Mouse (Mus musculus): ENCODE results near the gene Gpx4.
A peak's percentile ranks its signal among the peaks of the same experiment; 100 is the strongest.
"Not testable (repeated sequence)": the region's sequence is repeated elsewhere in the genome, so short reads cannot be mapped to it uniquely, and the experiment has no call there.

Gpx4 gene

DNA sequence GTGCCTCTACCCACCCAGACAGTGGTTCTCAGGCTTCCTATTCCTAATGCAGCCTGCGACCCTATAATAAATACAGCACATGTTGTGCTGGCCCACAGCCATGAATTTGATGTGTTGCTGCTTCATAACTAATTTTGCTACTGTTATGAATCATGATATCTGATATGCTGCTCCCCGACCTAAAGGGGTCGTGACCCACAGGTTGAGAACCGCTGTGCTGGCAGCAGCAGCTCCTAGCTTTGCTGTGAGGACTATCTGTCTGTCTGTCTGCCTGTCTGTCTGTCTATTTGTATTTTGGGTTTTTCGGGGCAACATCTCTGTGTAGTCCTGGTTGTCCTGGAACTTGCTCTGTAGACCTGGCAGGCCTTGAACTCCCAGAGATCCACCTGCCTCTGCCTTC is 23.2 kb upstream of the Gpx4 start:
- no peak for DNase-seq (ENCODE audit: inconsistent ontology term)

DNA sequence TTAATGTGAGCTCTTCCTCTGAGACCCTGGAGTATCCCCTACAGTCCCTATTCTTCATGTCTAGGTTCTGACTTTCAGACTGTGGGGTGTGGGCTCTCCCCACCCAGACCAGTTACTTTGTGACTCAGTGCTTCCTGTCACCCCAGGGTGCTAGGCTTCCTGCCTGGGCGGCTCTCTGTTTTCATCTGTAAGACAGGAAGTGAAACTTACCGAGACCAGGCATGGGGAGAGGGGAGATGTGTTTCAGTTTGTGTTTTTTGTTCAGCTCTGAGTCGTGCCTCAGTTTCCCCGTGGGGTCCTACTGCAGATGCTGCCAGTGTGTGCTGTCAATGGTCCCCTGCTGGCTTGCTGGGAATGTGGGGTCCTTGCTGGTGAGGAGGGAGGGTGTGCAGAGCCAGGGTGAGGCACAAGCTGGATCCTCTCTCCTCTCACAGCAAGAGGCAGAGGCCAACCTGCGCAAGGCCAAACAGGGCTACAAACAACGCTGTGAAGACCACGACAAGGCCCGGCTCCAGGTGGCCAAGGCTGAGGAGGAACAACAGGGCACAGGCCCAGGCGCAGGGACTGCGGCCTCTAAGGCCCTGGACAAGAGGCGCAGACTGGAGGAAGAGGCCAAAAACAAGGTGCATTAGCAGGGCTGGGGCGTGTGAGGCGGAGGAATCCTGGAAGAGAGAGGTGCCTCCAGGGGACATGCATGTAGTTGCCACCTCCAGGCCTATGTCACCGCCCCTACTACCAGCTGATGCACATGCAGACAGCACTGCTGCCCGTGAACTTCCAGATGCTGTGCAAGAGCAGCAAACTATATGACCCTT is 22.5 kb upstream of the Gpx4 start:
- DNase-seq (ENCODE audit: inconsistent ontology term), result no peak

DNA sequence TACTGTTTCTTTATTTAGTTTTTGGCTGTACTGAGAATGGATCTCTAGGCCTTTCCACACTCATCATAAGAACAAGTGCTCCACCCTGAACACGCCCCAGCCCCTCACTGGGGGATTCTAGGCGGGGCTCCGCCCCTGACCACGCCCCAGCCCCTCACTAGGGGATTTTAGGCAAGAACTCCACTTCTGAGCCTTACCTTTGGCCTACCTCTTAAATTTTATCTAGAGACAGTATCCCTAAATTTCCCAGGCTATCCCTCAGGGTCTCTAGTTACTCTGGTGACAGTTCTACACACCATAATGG is 22.0 kb upstream of the Gpx4 start:
- DNase-seq (ENCODE audit: inconsistent ontology term), result no peak

DNA sequence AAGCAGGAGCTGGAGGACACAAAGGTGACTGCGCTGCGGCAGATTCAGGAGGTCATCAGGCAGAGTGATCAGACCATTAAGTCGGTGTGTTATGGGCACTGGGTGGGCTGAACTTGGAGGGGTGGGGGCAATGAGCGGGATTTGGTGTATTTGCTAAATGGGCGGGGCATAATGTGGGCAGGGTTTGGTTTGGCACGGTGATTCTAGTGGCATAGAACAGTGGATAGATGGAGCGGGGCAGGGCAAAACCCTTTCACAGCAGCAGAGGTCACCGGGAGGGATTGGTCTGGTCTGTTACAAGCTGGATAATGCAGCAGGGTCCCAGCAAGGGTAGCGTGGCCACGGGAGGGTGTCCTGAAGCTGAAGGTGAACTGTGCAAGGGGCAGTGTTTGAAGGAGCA is 21.5 kb upstream of the Gpx4 start:
- no peak for DNase-seq (ENCODE audit: inconsistent ontology term)

DNA sequence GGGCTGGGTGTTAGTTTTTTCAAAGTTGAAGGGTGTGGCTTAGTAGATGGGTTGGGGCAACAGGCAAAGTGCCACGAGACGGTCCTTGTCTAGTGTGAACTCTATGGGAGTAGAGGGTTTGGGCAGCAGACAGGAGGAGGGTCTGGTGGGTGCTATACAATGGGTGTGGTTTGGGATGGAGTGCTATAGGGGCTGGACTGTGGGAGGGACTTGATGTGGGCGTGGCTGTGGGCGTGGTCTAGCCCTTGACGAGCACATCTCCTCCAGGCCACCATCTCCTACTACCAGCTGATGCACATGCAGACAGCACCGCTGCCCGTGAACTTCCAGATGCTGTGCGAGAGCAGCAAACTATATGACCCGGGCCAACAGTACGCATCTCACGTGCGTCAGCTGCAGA is 21.1 kb upstream of the Gpx4 start:
- DNase-seq (ENCODE audit: inconsistent ontology term), result no peak

DNA sequence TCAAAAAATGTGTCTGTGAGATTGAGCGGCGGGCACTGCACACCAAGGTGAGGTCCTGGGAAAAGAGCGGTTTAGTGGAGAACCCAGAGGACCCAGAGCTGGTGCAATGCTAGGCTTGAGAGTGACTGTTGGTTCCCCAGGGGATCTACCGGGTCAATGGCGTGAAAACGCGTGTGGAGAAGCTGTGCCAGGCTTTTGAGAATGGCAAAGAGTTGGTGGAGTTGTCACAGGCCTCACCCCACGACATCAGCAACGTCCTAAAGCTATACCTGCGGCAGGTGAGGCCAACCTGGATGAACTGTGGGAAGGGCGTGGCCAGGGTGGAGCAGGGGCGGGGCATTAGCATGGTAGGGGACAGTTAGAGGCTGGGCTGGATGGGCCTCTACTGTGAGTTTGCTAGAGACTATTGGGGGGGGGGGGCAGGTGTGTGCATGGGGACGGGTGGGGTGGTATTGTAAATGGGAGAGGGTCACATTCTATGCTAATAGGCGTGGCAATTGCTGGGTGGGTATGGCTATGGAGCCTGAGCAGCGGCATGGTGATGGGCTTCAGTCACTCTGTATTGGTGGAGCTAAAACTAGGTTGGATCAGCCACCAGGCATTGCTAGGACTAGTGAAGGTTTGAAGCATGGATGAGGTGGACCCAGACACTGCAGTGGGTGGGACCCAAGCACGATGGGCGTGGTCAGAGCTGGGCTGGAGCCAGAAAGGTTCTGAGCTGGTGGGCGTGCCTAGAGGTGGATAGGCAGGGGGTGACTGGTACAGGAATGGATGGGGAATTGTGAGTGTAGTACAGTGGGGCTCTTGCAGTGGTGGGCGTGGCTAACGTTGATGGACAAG is 19.1 kb upstream of the Gpx4 start:
- DNase-seq (ENCODE audit: inconsistent ontology term), result no peak

DNA sequence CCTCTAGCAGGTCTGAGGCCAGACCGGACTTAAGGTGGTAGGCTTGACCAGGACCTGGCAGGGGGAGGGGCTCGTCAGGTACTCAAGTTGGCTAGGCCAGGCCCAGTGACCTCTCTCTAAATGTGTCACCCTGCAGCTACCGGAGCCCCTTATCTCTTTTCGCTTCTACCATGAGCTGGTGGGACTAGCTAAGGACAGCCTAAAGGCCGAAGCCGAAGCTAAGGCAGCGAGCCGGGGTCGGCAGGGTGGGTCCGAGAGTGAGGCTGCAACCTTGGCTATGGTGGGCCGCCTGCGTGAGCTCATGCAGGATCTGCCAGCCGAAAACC is 18.5 kb upstream of the Gpx4 start:
- DNase-seq (ENCODE audit: inconsistent ontology term), result no peak

DNA sequence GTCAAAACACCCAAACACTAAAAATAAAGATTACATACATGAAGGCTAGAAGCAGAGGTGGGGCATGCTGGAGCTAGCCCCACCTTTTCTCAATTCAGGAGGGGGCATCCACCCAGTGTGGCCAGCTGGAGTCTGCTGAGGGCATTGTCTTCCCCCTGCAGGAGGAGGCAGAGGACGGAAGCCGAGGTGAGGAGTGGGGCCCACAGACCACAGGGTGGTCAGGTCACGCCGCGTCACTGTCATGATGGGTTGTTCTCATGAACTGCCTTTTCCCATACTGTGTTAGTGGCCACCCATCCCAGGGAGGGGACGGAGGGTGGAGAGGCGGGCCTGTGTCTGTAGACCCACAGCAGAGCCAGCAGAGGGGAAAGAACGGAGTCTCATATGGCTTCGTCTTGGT is 16.8 kb upstream of the Gpx4 start:
- no peak for DNase-seq (ENCODE audit: inconsistent ontology term)

DNA sequence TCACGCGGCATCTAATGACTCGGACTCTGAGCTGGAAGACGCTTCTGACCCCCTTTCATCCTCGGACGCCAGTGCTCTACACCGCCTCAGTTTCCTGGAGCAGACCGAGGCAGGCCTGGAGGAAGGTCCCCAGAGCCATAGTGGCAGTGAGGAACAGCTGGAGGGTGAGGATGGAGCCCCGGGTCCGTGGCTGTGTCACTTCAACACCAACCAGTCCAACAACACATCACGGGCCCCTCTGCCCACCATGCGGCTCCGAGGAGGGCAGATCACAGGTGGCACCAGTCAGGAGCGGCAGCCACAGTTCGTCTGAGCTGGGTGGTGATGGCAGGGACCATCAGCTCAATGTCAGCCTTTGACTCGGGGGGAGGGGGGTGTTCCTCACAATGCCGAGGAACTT is 16.2 kb upstream of the Gpx4 start:
- DNase-seq (ENCODE audit: inconsistent ontology term), result no peak

DNA sequence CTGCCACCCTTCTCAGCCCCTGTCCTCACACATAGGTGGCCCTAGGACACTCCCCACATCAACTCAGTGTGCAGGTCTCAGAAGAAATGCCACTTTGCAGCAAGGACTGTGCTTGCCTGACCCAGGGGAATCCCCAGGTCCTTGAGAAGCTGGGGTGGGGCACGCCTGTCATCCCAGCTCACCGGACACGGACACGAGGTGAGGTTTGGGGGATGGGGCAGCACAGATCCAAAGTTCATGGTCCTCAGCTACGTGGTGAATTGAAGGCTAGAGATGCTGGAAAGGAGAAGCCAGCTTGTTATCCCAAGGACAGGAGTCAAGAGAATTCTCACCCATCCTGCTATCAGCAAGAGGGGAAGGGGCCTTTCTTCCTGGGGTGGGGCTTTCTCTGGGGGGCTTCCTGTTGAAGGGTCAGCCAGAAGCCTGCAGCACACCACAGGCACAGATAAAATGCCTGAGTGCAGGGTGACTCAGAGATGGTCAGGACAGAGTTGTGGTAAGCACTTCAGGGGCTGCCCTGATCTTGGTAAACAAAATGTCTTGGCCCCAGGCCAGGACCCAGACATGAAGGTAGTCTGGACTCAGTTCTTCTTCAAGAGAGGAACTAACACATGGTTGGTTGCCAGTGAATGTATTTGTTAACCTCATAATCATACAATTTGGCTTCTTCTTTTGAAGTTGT is 14.0 kb upstream of the Gpx4 start:
- peak; percentile 69 for DNase-seq (ENCODE audit: inconsistent ontology term)

DNA sequence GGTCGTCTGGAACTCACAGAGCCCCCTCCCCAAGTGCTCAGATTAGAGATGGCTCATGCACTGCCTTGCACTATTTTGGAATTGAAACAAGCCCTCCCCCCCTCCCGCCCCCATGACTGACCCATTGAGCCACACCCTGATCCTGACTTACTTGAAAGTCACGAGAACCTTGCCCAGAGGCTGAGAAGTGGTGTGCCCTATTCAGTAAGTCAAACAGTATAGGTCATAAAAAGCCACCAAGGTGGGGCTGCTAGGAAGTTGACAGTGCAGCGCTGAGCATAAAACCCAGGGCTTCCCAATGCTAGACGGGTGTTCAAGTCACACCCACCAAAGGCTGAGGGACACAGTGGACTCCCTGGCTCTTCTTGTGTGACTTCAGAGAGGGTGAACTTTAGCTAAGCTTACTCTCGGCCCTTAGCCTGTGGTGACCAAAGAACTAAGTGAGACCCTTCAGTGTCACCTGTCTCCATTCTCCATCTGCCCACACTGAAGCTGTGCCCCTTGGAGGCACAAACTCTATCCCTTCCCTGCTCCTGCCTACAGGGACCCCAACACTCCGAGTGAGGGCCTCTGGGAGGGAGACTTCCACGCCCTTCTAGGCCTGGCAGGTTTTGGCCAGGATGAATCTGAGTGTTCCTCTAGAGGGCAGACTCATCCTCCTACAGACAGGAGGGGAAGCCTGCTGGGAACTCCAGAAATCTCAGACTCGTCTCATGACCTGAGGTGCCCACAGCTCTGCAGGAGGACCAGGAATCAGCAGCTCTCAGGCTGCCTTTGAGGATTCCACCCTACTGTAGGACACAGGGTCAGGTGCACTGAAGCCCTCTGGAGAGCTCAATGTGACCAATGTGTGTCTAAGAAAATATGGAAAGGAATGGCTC is 13.2 kb upstream of the Gpx4 start:
- peak; percentile 73 for DNase-seq (ENCODE audit: inconsistent ontology term)

DNA sequence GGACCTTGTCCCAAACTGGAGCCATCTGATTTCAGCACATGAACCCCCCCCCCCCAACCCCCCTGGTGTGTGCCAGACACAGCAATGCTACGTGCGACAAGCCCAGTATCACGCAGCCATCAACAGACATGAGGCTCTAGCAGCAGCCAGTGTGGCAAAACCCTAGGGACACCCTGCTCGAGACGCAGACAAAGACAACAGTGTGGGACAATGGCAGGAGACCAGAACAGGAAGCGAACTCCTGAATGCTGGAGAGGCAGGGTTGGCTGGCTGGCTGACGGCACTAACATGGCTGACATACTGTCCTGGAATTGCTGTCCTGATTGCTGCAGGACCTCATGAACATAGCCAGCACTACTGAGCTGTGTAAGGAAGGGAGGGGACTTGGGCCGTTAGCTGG is 11.8 kb upstream of the Gpx4 start:
- DNase-seq (ENCODE audit: inconsistent ontology term), result no peak

DNA sequence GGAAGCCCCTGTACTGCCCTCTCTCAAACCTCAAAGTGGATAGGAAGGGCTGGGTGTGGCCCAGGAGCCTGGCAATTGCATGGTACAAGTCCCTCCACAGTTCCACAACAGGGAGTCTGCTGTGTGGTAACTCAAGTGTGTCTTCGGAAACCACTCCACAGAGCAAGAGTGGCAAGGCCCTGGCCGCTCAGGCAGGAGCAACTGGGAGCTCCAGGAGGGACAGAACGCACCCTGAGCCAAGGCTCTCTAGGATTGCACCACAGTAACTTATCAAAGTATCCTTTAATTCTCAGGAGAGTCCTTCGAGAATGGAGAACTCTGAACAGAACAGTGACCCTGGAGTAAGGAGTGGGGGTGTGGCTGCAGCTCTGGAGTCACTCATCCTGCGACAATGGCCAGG is 11.3 kb upstream of the Gpx4 start:
- no peak for DNase-seq (ENCODE audit: inconsistent ontology term)

DNA sequence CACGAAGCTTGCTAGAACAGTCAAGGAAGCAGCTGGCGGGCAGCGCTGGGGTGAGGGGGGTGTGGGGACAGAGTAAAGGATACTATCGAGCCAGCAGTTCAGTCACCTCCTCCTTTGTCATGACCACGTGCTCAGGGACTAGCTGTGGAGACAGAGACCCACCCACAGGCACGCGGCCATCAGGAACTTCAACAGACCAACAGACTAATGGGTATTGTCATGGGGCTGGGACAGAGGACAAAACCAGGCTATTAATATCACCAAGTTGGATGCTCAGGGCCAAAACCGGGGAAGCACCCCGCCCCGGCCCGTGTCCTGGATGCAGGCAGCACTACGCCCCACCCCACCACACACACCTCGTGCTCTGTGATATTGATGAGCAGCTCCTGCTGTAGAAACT is 10.1 kb upstream of the Gpx4 start:
- no peak for DNase-seq (ENCODE audit: inconsistent ontology term)

DNA sequence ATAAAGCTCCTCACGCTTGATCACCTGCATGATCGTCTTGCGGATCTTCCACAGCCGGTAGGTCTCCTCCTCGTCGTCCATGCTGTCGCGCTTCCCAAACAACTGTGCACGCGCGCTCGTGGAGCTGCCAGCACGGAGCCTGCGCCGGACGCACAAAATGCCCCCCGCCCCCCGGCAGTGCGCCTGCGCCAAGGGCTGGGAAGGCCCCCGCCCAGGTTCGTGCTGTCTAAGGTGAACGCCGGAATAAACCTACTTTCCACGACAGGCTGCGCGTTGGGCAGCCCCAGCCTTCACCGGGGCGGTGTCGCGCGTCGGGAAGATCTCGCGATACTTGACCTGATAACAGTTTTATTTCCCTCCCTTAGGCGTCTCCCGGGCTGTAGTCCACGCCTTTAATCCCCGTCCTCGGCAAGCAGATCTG is 7.4 kb upstream of the Gpx4 start, which contains the start of gene Polr2e:
TSS of gene Polr2e (minus strand) at position 237 of the 421 bp plus-strand sequence.
- DNase-seq (ENCODE audit: inconsistent ontology term), result peak; percentile 97

DNA sequence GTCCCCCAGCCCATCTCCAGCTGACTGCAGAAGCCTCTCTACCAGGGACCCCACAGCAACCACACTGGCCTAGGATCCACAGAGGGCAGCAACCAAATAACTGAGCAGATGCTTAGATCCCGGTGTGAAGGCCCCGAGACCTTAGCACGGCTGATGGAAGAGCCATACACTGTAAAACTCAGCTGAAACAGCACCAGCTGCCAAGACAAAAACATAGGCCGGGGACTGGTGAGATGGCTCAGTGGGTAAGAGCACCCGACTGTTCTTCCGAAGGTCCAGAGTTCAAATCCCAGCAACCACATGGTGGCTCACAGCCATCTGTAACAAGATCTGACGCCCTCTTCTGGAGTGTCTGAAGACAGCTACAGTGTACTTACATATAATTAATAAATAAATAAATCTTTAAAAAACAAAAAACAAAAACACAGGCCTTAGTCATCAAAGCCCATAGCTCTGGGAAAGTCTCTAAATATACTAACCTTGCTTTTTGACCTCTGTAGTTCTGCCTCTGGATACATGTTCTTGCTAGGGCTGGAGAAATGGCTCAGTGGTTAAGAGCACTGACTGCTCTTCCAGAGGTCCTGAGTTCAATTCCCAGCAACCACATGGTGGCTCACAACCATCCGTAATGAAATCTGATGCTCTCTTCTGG is 5.4 kb upstream of the Gpx4 start:
- DNase-seq (ENCODE audit: inconsistent ontology term), result not testable (repeated sequence)

DNA sequence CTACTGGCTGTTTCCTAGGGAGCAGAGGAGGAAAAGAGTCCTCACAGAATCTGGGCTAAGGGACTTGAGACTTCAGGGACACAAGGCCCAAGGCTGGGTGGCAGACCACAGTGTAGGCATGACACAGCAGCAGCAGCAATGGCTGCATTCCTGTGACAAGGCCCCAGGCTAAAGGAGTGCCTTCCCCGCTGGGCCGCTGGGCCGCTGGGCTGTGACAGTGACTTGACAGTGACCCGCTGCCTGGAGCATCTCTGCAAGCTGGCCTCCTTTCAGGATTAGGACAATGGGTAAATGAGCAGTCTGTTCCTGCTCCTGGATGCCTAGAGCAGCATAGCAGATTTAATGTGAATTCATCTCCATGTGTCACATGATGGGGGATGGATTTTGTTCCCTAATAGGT is 2.9 kb upstream of the Gpx4 start:
- peak; percentile 96 for DNase-seq (ENCODE audit: inconsistent ontology term)

DNA sequence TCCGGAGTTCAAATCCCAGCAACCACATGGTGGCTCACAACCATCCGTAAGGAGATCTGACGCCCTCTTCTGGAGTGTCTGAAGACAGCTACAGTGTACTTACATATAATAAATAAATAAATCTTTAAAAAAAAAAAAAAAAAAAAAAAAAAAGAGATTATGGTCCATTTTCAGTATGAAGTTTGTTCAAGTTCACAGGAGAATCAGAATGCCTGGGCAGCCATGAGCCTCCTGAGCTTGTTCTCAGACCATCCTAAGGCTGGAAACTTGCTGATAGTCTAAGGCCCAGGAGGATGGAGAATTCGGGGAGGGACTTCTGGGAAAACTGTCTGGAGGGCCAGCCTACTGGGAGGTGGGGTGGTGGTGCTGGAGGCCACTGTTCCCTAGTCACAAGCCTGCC is 1.6 kb upstream of the Gpx4 start:
- DNase-seq (ENCODE audit: inconsistent ontology term), result not testable (repeated sequence)

DNA sequence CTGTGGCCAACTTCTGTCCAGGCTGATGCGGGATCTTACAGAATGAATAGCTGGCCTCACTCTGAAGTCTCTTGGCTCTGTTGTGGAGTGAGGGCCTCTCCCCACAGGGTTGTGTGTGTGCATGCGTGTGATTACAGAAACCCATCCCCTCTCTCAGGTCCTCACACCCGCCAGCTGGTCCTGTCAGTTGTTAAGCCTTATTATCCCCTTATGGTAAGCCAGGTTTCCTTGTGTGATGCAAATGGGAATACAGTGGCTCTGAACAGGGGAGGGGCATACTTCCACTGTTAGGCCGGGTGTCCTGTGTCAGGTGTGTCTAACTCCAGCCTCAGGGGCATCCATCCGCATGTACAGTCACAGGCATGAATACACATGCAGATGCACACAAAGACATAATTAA is 1.2 kb upstream of the Gpx4 start:
- DNase-seq (ENCODE audit: inconsistent ontology term), result no peak

DNA sequence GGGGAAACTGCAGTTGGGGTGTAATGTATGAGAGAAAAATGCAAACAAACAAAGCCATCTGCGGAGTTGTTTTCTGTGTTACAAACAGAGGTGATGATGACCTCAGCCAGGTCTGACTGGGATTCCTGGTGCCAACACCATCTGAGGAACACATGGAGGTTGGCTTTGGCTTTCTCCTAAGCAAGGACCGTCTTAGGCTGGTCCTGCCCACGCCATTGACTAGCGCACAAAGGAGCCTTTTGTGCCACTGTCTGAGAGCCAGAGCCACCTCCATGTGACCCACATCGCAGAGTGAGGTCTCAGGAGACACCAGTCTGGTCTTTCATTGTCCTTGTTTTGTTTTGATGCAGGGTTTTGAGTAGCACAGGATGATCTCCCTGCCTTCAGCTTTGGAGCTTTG is 1.4 kb downstream of the Gpx4 start:
- DNase-seq (ENCODE audit: inconsistent ontology term), result peak; percentile 90

DNA sequence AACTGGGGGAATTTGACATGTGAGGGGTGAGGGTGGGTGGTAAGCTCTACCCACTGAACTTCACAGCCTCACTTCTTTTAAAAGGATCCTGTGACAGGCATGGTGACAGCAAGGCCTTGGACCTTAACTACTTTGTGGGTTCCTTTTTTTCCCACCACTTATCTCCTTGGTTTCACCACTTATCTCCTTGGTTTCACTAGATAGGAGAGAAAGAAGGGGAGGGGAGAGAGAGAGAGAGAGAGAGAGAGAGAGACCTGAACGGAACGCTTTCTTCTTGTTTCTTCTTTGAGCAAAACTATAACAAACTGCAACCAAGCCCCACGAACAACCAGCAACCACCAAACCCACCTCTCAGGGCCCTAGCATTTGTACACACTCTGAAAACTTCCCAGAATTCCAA is 1.9 kb downstream of the Gpx4 start:
- DNase-seq (ENCODE audit: inconsistent ontology term), result peak; percentile 78
